Mouse (Mus musculus) midbrain, postnatal 0 days (tissue): ENCODE measurements around the gene Pde10a. TPM values are rescaled to one million over a fixed set of nuclear protein-coding genes. Genes with fewer than 3 reads are reported as not detected.

Experiments
- ATAC-seq: fragments of 200-750 bp; cut with Nextera tagmentation; 2 replicates; pipeline ENCODE4 v1.8.0; 2017; ENCODE audit warnings: moderate number of reproducible peaks, mild to moderate bottlenecking, moderate TSS enrichment, moderate library complexity; ENCODE audit not compliant: low FRiP score
- DNase-seq: peaks from one replicate; pipeline ENCODE4 v3.0.0-alpha.2; 2015; ENCODE audit warnings: low spot score
- H3K27ac ChIP-seq: fragments of 300-500 bp; sonication (generic); 2 replicates; pipeline ENCODE4 v1.5.1; 2014; ENCODE audit warnings: low read depth, mild to moderate bottlenecking, low read length, mixed read lengths
- H3K27me3 ChIP-seq: fragments of 300-500 bp; sonication (generic); 2 replicates; pipeline ENCODE4 v1.6.1; 2014; ENCODE audit warnings: low read length, control low read depth, mixed read lengths; ENCODE audit not compliant: insufficient read depth
- H3K36me3 ChIP-seq: fragments of 300-500 bp; sonication (generic); 2 replicates; pipeline ENCODE4 v1.6.1; 2014; ENCODE audit warnings: low read length, control low read depth, mixed read lengths; ENCODE audit not compliant: insufficient read depth
- H3K4me1 ChIP-seq: fragments of 300-500 bp; sonication (generic); 2 replicates; pipeline ENCODE4 v1.6.1; 2014; ENCODE audit warnings: mild to moderate bottlenecking, control low read depth, antibody characterized with exemption, low read length, mixed read lengths; ENCODE audit not compliant: insufficient read depth
- H3K4me2 ChIP-seq: fragments of 300-500 bp; sonication (generic); 2 replicates; pipeline ENCODE4 v1.6.1; 2014; ENCODE audit warnings: low read depth, mild to moderate bottlenecking, low read length, mixed read lengths; ENCODE audit not compliant: poor library complexity, severe bottlenecking
- H3K4me3 ChIP-seq: fragments of 300-500 bp; sonication (generic); 2 replicates; pipeline ENCODE4 v1.5.1; 2014; ENCODE audit warnings: low read depth, mild to moderate bottlenecking, low read length, moderate library complexity
- H3K9ac ChIP-seq: fragments of 300-500 bp; sonication (generic); replicated peaks from 2 replicates; pipeline ENCODE4 v1.6.1; 2014; ENCODE audit warnings: mild to moderate bottlenecking, low read length, moderate library complexity, mixed read lengths; ENCODE audit not compliant: poor library complexity, severe bottlenecking
- H3K9me3 ChIP-seq: fragments of 300-500 bp; sonication (generic); 2 replicates; pipeline ENCODE4 v1.6.1; 2016; ENCODE audit warnings: low read length, control low read depth
- CTCF ChIP-seq: IDR thresholded peaks from 2 replicates; pipeline ENCODE4 v1.5.1; 2016; ENCODE audit warnings: antibody characterized with exemption, mild to moderate bottlenecking
- WGBS: fragments of 180-500 bp; shearing (Covaris S2); extraction: QIAGEN DNeasy Blood & Tissue Kit; methylation state at CpG from one replicate; pipeline ENCODE4 v1.1.7; 2014; 5-methylcytosine and 5-hydroxymethylcytosine counted together
- polyA plus RNA-seq: library from polyadenylated mRNA; unstranded; fragments of >200 nt; fragmentation: Nextera tagmentation; extraction: Ambion mirVana; gene quantifications from 2 replicates; pipeline ENCODE4 v1.2.1, GENCODE M21; 2015
- total RNA-seq: library from RNA; depleted of rRNA; stranded (reverse); fragments of >200 nt; gene quantifications from 2 replicates; pipeline ENCODE4 v1.2.3, GENCODE M21; 2014

Gene Pde10a
- total and polyA plus RNA-seq, 2 experiments from 2014 or later: 8.6 to 40.3 TPM

DNA sequence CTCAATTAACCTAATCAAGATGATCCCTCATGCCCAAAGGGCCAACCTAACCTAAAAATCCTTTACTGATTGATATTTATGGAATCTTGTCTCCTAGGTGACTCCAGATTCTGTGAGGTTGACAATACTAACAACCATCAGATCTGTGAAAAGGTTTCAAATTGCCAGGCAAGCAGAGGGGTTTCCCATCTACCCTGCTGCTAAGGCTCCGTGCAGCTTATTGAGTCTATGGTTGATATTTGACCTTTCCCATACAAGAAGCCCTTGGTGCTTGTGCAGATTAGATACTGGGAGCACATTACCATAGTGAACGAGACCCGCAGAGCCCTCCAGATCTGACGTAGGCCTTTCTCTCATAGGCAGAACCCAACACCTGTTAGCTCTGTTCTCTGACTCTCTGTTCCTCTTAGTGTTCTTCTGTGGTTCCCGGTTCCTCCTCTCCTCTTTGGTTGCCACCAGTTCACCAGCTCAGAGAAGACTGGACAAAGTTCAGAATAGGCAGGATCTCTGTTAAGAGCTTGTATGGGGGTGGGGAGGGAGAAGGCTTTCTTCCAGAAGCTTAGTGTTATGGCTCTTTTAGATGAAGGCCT is 240.9 kb downstream of the Pde10a start:
- no peaks in the 10 kb centered on the region for H3K4me1 ChIP-seq
- DNase-seq: no peak
- TF ChIP-seq CTCF: no peak
- 89% methylated on average over 5 of the region's 5 CpGs for WGBS
- no peak overlapping the region for H3K4me3 ChIP-seq
- no peak overlapping the region for H3K9ac ChIP-seq
- no peaks in the 10 kb centered on the region for H3K27me3 ChIP-seq
- no peak overlapping the region for H3K27ac ChIP-seq
- no peaks in the 10 kb centered on the region for H3K9me3 ChIP-seq
- H3K4me2 ChIP-seq: no peak overlapping the region
- H3K36me3 ChIP-seq: no peaks in the 10 kb centered on the region
- ATAC-seq: no peak

DNA sequence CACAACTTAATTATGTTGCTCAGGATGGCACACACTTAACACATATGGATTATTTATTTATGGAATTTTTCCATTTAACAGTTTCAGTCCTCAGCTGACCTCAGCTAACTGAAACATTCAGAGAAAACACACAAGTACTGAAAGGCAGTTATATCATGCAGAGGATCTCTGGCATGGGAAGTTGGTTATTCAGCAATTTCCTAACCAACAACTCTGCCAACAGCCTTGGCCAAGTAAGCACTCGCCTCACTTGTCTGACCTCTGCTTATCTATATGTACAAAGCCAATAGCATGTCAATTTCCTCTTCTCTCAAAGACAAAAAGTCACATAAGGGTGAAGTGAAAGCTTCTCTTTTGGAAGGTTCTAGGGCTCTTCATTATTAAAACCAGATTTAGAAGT is 244.0 kb downstream of the Pde10a start:
- WGBS: 92% methylated on average over 1 of the region's 1 CpGs

DNA sequence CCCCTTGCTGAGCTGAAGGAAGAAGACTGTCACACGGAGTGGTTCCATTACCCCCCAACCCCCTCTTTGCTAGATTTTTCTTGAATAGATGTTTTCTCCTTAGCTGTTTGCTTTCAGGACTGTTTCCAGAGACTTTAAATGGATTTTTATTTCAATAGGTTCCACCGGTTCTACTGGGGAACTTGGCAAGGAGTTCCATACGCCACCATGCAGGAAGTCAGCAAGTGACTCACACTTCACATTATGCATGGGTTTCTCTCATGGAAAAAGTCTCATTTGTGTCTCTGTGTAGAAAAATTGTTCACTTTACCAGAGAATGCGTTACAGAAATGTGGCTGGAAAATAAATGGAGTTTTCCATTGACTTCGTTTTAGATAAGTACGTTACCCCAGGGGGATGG is 248.2 kb downstream of the Pde10a start:
- no peak for ATAC-seq
- H3K9ac ChIP-seq: no peak overlapping the region
- no peaks in the 10 kb centered on the region for H3K9me3 ChIP-seq
- no peak overlapping the region for H3K4me2 ChIP-seq
- H3K4me3 ChIP-seq: no peak overlapping the region
- no peak for DNase-seq
- no peak for TF ChIP-seq CTCF
- 76% methylated on average over 6 of the region's 6 CpGs for WGBS
- H3K36me3 ChIP-seq: no peaks in the 10 kb centered on the region
- H3K27ac ChIP-seq: no peak overlapping the region
- no peaks in the 10 kb centered on the region for H3K4me1 ChIP-seq
- H3K27me3 ChIP-seq: no peaks in the 10 kb centered on the region

More for the DNA sequence above, 244.0 kb downstream of the Pde10a start:
- H3K27ac ChIP-seq: no peak overlapping the region
- no peak overlapping the region for H3K9ac ChIP-seq
- H3K27me3 ChIP-seq: no peaks in the 10 kb centered on the region
- DNase-seq: no peak
- no peak overlapping the region for H3K4me3 ChIP-seq
- H3K4me1 ChIP-seq: no peaks in the 10 kb centered on the region
- no peak for ATAC-seq
- no peaks in the 10 kb centered on the region for H3K9me3 ChIP-seq
- H3K36me3 ChIP-seq: no peaks in the 10 kb centered on the region
- TF ChIP-seq CTCF: no peak
- H3K4me2 ChIP-seq: no peak overlapping the region

- no peaks in the 10 kb centered on the region for H3K27me3 ChIP-seq
- DNase-seq: no peak
- ATAC-seq: no peak
- no peak for TF ChIP-seq CTCF
- no peak overlapping the region for H3K27ac ChIP-seq
- H3K4me2 ChIP-seq: no peak overlapping the region
- H3K4me3 ChIP-seq: no peak overlapping the region
- H3K9me3 ChIP-seq: no peaks in the 10 kb centered on the region
- no peaks in the 10 kb centered on the region for H3K36me3 ChIP-seq
- WGBS: 93% methylated on average over 3 of the region's 3 CpGs
- H3K4me1 ChIP-seq: no peaks in the 10 kb centered on the region
- no peak overlapping the region for H3K9ac ChIP-seq
Measured at GRCm38 (mm10) chr17:8774301-8774700, 249.1 kb downstream of the Pde10a start.

DNA sequence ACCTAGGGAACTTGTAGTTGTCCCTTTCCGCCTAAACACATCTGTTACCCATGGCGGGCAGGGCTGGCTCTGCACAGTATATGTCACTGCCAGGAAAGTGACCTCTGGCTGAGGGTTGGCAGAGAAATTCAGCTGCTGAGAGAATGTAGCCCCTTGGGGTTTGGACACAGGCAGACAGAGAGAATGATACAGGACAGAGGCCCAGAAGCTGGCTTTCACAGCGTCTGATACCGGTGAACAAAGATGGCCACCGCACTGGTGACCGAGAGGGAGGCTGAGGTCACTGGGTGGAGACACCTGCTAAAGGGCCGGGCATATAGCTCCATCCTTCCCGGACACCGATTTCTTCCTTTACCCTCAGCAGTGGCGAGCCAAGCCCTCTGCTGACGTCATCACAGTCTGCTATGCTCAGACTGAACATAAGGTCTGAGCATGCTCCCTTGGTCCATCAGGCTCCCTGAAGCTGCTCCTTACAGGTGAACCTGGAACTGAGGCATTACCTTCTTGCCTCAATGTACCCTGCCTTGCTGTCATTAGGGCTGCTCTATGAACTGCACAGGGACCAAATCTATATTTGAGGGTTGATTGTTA is 250.5 kb downstream of the Pde10a start:
- ATAC-seq: no peak
- TF ChIP-seq CTCF: no peak
- 84% methylated on average over 11 of the region's 11 CpGs for WGBS
- no peaks in the 10 kb centered on the region for H3K4me1 ChIP-seq
- no peak for DNase-seq
- no peak overlapping the region for H3K27ac ChIP-seq
- no peak overlapping the region for H3K9ac ChIP-seq
- H3K9me3 ChIP-seq: no peaks in the 10 kb centered on the region
- no peaks in the 10 kb centered on the region for H3K36me3 ChIP-seq
- no peak overlapping the region for H3K4me2 ChIP-seq
- H3K27me3 ChIP-seq: no peaks in the 10 kb centered on the region
- H3K4me3 ChIP-seq: no peak overlapping the region

DNA sequence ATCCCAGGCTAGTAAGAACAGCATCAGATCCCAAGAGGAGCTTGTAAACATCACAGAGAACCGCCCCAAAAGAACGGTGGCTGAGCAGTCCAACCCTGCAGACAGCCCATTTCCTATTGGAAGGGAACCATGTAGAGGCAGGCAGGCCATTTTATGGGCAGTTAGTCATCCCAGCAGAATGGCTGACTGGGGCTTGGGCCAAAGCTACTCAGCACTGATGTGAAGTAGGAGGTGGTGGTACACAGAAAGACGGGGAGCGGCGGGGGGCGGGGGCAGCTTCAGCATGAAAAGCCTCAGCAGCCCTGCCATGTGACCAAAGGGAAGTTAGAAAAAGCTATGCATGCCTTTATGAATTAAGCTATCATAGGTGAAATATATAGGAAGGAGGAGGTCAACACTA is 252.5 kb downstream of the Pde10a start:
- Histone ChIP-seq H3K9ac (no peak overlapping the region), H3K4me2 (no peak overlapping the region), H3K36me3 (no peaks in the 10 kb centered on the region), H3K27me3 (no peaks in the 10 kb centered on the region), H3K4me1 (no peaks in the 10 kb centered on the region), H3K4me3 (no peak overlapping the region), H3K9me3 (no peaks in the 10 kb centered on the region), H3K27ac (no peak overlapping the region)
- ATAC-seq: no peak
- TF ChIP-seq CTCF: no peak
- WGBS: 93% methylated on average over 6 of the region's 6 CpGs
- no peak for DNase-seq
